Mouse (Mus musculus) testis, postnatal 14 days (tissue): ENCODE results near the gene Gm16181.

ENCODE experiments used
- DNase-seq: peaks from one replicate; pipeline ENCODE4 v3.0.0; 2021; ENCODE audit warnings: low spot score

Gene Gm16181

DNA sequence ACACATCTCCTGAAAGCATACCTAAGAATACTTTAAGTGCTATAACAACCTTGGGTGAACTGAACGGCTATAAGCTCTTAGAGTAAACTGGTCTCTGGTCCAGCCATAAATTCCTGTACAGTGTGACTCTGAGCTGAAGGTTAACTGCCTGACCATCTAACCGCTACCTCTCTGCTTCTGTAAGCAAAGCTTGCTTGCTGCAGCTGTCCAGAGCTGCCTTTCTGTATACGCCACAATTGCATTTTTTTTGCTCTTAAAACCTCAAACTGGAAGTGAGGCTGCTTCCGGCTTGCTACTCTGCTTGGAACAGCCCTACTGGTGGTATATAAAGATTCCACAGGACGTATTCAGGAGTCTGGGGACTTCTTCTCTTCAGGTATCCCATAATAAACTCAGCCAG, 12.0 kb downstream of the Gm16181 start:
- DNase-seq = no peak

DNA sequence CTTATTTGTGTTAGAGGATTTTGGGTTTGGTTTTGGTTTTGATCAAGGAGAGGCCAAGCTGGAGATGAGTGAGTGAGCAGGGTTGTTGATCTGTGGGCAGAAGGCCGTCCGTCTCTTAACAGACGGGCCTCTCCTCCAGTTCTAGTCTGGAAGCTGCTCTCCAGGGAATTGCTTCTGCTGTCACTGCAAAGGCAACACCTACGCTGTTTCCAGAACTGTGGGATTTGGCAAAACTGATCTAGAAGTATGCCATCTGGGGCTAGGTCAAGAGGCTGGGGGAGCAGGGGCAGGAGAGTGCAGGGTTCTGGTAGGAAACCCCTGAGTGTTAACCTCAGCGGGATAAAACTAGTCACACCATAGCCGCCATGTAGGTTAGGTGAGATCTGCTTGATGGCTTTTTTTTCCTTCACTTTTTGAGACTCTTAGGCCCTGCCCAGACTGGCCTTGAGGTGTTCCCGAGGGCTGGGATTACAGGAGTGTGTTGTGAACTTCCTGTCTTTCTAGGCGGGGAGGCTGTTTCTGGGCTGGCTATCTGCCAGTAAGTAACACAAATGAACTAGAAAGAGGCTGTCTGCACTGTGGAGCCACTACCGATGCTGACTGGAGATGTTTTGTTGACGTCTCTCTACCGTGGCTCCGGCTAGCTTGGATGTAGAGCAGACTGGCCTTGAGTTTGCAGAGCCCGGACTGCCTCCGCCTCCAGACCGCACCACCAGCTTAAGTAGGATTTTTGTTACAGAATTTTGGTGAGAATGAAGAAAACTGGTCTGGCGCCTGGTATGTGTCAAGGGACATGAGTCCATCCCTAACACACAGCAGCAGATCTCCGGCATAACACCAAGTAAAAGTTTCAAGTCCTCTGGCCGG, 12.7 kb downstream of the Gm16181 start, which contains the start of gene Atp6v1g2:
Atp6v1g2 (plus strand) TSS at position 547 of the 867 bp plus-strand sequence.
- DNase-seq = peak; percentile 65

DNA sequence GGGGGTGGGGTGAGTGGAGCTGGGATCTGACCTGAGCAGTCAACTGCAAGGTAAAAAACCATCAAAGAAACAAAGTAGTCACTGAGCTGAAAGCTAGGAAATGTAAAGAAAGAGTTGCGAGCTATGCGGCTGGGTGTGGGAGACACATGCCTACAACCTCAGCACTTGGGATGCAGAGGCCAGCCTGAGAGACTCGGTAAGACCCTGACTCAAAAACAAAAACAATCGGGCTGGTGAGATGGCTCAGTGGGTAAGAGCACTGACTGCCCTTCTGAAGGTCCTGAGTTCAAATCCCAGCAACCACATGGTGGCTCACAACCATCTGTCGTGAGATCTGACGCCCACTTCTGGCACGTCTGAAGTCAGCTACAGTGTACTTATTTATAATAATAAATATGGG, 13.5 kb downstream of the Gm16181 start:
- peak; percentile 58 for DNase-seq

DNA sequence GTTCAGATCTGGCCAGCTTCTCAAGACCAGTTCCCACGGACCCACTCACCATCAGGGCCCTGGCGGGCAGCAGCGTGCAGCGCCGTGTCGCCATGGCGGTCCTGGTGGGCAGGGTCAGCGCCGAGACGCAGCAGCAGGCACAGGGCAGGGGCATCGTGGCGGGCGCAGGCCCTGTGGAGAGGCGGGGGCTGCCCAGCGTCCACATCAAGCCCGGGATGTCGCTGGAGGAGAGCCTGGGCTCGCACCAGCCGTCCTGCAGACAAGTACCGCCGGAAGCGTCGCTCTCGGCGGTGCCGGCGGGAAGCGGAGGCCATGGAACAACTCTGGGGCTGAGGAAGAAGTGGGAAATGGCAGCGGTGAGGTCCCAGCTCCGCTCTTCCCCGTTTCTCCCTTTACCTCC, 14.3 kb downstream of the Gm16181 start:
- no peak for DNase-seq

DNA sequence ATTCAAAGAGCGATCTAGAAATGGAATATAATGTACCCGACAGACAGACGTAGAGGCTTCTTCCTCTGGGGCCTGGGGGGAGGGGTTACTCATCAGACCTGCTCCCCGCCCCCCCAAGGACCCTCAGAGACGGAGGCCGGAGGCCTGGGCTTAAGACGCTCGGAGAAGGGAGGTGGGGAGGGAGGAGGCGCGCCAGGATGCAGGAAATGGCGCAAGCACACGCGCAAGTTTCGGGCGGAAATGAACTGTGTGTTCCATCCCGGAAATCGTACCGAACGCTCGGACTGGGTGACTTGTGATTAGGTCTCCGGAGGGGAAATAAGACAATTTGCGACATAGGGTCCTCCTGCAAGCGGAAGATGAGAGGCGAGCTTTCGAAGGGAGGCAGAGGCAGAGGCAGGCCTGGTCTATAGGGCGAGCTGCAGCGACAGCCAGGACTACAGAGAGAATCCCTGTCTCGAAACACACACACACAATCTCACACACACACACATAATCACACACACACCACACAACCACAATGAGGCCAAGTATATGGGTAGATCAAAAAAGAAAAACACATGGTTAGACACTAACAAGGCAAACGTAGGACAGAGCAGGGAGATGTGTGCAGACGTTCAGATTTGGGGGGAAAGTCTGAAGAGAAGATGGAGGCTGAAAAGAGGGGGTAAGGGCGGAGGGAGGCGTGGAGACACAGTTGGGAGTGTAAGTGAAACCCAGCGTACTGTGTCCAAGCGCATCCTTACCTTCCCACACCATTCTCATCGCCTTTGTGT, 15.2 kb downstream of the Gm16181 start, which contains the start of gene Nfkbil1:
Nfkbil1 (minus strand) TSS at position 179 of the 776 bp plus-strand sequence.
- peak; percentile 88 for DNase-seq

DNA sequence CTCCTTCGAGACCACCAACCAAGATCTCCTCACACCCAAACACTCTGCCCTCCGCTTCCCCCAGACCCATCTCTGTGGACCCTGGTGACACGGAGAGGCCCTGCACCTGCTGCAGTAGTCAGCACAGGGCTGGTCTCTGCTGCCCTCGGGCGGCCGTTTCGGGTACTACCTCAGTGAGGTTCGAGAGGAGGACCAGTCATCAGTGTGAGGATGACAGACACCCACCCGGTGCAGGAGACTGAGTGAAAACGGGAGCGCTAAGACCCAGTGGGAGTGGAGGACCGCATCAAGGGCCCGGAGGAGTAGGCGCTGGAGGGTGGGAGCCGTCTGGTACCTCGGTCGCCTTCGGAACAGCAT, 15.7 kb downstream of the Gm16181 start:
- DNase-seq = peak; percentile 88

DNA sequence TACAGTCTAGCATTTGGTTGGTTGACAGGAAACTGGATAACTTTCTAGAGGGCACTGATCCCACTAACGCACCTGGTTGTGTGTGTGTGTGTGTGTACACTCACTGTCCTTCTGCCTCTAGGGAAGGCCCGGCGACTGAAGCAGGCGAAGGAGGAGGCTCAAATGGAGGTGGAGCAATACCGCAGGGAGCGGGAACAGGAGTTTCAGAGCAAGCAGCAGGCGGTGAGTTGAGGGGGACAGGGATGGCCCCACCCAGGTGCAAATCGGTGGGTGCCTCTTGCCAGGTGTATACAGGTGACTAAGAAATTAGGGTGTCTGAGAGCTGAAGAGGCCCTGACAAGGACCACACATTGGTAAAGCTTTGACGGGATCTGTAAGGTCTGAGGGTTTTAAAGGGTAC, 16.4 kb downstream of the Gm16181 start:
- DNase-seq = no peak

DNA sequence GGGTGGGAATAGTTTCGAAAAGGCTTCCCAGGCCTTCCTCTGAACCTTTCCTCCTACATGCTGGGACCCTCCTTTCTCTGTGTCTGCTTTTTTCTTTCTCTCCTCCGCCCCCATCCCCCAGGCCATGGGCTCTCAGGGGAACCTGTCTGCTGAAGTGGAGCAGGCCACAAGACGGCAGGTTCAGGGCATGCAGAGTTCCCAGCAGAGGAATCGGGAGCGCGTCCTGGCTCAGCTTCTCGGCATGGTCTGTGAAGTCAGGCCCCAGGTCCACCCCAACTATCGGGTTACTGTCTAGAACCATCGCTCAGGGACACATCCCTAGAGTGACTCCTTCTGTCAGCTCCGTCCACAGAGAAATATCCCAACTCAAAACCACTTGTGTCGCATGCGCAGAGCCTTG, 16.9 kb downstream of the Gm16181 start:
- no peak for DNase-seq

DNA sequence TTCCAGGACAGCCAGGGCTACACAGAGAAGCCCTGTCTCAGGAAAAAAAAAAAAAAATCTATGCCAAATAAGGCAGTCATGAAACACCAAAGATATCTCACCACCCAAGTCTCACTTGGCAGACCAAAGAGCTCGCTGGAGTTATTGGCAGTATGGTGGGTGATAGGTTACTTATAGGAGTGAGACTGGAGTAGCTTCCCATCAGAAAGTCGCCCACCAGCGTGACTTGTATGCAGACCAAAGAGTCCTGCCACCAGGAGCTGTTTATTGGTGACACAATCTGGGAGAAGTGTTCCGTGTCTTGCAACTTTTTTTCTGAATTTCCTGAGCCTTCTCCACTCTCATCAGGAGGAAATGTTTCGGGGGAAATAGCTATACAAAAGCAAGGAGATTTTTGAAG, 19.1 kb downstream of the Gm16181 start:
- no peak for DNase-seq

DNA sequence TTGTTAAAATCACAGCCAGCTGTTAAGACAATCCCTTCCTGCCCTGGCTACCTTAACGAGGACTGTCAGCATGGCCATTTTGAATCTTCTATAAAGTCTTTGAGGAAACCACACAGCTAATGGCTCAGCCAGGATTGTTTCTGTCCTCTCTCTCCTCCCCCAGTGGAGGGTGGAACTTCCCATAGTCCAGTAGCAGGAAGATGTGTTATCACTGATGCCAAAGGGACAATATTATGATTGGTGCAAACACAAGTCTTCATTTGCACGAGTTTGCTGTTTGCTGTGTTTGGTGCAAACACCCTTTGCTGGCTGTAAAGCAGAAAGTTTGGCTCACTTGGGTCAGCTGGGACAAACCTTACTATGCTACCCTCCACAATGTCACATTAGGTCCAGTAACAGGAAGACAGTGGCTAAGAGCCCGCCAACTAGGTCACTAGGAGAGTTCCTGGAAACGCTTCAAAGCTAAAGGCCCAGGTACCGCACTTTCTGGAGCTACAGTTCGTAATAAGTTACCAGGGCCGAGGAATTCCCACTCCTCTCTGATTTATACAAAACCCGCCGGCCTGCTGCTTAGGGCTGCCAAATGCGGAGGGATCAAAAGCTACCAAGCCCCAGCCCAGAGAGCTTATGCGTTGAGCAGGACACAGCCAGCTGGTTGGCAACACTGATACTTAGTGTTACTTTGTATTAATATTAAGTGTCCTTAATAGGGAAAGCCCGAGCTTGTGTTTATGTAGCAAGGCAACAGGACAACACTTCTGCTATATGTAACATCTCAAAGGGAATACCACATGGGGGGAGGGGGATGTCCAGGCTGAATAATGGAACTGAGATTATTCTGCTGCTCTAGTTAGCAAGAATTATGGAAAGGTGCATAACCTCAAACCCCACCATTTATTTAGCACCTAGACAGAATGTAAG, 20.0 kb downstream of the Gm16181 start:
- peak; percentile 78 for DNase-seq

DNA sequence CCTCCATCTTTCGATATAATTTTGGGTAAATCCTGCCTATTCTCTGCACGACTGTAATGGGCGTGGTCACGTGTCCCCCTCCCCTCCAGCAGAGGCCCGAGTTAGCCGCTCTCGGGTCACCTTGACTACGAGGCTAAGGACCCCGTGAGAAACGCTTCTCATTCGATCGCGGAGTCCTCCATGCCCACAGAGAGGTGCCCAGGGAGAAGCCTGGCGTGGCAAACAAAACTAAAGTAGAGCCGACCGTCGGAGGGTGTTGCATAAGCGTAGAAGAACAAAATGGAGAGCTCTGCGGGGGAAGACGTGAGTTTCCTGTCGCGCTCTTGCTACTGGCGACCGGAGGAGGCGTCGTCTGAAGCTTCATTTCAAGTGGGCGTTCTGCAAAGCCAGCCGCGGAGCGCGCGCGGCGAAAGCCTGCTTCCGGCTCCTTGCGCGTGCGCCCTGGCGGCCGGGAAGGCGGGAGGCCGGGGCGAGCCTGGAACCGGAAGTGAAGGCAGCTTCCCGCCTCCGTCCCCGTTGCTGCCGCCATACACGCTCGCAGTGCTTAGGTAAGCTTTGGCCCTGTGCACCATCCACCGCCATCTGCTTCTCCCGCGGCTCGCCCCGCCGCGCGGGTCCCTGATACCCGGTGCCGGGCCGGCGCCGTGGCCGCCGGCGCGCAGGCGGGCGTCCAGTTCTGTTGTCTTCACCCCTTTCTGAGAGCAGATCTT, 20.8 kb downstream of the Gm16181 start, which contains the start of gene Ddx39b:
Ddx39b (plus strand) TSS at position 442 of the 710 bp plus-strand sequence.
- peak; percentile 96 for DNase-seq

DNA sequence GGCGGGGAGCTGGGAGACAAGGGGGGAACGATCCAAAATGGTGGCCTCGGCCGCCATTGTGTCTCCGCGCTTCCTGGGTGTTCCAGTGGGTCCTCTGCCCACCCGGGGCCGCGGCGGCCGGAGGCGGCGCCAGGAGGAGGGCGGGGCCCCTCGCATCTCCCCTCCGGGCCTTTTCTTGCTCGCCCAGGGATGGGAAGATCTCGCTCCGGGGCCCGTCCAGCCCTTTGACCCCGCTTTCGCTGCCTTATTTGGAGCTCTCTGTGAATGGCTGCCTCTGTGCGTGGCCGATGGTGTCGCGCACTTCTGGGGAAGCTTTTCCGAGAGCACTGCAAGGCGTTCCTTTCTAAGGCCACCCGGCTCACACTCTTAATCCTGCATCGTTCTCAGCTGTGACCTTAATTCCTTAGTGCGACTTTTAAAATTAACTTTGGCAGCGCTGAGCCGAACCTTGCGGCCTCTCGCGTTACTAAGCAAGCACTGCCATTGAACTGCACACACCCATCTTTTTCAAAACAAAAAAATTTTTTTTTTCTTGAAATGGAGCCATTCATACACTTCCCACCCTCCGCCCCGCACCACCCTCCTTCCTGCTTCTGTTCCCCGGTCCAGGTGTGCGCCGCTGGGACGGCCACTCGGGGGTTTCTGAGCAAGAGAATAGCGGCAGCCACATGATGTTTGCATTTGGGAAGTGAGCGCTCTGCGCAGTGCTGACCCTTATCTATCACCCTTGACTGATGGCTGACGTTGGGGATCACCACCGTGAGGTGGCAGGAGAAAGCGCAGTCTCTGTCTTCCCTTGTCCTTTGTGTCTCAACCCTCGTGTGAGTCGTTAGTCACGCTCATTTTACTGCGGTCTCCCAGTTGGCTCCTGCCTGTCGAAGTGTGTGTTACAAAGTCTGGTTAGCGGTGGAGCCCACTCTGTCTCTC, 21.6 kb downstream of the Gm16181 start:
- peak; percentile 84 for DNase-seq

DNA sequence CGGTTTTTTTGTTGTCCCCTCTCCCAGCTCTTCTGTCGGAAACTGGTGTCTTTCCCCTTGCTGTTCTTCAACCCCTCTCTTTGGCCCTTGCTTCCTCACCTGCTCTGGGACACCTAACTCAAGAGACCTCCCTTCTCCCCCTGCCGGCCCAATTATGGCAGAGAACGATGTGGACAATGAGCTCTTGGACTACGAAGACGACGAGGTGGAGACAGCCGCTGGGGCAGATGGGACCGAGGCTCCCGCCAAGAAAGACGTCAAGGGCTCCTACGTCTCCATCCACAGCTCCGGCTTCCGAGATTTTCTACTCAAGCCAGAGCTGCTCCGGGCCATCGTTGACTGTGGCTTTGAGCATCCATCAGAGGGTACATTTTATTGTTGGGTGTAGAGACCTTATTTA, 22.5 kb downstream of the Gm16181 start:
- no peak for DNase-seq

DNA sequence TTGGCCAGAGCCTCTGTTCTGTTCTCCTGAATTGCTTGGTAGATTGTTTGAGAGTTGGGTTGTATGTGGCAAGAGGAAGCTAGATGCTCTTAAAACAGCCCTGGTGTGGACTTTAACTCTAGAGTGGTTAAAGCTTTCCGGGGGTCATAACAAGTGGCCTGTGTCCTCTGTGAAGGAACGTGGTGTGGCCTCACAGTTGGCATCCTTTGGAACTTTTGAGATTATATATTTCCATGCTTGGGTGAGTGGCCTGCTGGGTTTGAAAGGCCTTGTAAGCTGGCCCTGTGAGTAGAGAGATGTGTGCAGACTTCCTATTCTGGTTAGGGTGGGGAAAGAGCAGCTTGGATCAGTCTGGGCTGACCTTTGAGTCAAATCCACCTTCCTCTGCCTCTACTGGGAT, 24.4 kb downstream of the Gm16181 start:
- no peak for DNase-seq

DNA sequence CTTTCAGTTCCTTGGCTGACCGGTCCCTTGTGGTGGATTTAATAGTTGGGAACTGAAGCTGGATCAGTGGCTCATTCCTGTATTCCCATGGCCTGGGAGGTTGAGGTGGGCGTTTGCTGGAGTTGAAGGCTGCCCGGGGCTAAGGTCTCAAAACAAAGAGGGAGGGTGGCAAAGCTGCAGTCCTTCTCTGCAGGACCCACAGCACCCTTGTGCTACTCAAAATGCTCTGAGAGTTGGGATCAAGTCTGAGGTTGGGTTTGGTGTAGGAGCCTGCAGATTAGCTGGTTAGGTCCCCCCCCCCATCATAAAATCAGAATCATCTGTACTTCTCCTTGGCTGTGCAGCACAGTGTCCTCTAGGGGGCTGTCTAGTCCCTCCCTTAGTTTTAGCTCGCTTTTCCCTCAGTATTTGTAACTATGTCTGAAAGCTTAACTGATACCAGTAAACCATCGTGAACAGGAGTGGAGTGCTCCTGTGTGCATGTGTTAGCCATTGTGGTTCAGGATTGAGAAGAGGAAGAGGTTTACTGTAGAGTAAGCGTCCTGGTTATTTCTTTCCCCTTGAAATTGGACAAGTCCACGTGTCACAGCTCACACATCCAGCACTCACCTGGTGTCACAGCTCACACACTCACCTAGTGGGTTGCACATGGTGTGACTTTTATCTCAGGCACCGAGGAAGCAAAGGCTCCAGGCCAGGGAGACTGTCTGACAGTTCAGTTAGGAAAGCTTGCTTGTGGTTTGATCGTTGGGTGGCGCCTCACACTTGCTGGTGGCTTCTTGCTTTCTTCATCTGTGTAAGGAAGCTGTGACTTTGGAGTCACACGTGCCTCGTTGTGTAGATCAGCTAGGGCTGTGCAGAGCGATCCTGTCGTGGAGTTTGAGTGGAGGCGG, 25.3 kb downstream of the Gm16181 start:
- DNase-seq = no peak

DNA sequence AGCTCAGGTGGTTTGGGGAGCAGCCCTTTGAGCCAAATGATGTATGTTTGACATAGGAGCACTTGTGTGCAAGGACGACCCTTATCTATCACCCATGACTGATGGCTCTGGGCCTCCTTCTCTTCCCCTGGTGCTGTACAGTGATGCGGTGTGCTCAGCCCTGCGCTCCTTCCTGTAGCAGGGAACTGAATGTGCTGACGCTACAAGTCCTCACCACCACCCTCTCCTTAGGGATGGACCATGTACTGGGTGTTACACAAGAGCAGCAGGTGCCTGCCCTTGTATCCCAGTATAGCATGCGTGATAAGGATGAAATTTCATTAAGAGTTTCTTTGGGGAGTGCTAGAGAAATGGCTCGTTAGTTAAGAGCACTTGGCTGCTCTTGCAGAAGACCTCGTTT, 26.5 kb downstream of the Gm16181 start:
- DNase-seq = no peak

DNA sequence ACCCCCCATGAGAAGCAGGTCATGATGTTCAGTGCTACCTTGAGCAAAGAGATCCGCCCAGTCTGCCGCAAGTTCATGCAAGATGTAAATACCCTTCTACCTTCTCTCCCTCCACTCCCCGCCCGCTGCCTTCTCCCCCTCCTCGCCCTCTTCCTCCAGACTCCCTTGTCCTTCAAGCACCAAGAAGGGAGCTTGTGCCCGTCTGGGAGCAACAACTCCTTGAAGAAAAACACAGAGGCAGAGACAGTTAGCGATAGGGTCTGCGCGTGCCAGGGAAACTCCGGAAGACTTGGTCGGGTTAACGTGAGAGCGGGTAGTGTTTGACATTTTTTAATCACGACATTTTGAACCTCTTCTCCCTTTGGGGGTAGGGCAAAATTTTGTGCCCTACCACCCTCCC, 28.4 kb downstream of the Gm16181 start:
- DNase-seq = no peak

DNA sequence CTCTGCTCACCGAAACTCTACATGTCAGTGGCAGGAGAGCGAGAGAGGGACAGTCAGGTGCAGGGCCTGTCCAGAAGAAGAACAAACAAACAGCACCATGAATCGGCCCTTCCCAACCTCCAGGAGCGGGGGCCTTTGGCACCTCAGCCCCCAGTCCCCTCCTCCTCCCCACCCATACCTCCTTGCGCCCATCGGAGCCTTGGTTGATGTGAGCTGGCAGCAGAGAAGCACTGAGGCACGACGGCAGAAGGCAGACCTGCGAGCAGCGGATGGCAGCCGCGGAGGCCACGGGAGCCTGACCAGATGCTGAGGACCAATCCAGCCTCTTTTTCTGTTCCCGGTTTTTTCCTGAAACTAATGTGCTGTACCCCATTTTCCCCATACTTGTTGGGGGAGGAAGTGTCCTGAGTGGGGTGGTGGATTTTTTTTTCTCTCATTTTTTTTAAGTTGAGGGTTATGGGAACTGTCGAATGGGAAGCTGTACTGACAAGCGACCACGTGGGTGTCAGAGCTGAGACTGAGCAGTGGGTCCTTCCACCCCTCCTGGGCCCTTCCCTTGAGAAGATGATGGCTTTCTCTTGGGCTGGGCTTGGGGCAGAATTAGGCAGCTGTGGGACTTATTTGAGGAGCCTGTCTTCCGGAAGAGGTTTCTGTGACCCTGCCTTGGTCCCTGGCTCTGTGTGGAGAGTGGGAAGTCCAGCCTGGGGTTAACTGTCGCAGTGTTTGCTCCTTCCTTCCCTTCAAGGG, 29.0 kb downstream of the Gm16181 start:
- DNase-seq = no peak
